Mouse (Mus musculus) midbrain, embryonic 16.5 days (tissue): Measurements from ENCODE around the gene Ephb1. TPM values are rescaled to one million over a fixed set of nuclear protein-coding genes. Genes with fewer than 3 reads are reported as not detected.

Experiments used
- ATAC-seq: fragments of 200-750 bp; cut with Nextera tagmentation; 2 replicates; pipeline ENCODE4 v1.8.0; 2017; ENCODE audit warnings: moderate TSS enrichment
- H3K27ac ChIP-seq: fragments of 300-500 bp; sonication (generic); 2 replicates; pipeline ENCODE4 v1.5.1; 2014; ENCODE audit warnings: mild to moderate bottlenecking, low read length, mixed read lengths
- H3K27me3 ChIP-seq: fragments of 300-500 bp; sonication (generic); 2 replicates; pipeline ENCODE4 v1.6.1; 2014; ENCODE audit warnings: low read depth, low read length, mixed read lengths; ENCODE audit not compliant: control insufficient read depth, insufficient read depth
- H3K36me3 ChIP-seq: fragments of 300-500 bp; sonication (generic); 2 replicates; pipeline ENCODE4 v1.6.1; 2014; ENCODE audit warnings: mild to moderate bottlenecking, low read length, moderate library complexity, mixed read lengths; ENCODE audit not compliant: control insufficient read depth, insufficient read depth
- H3K4me1 ChIP-seq: fragments of 300-500 bp; sonication (generic); 2 replicates; pipeline ENCODE4 v1.6.1; 2014; ENCODE audit warnings: mild to moderate bottlenecking, low read length, mixed read lengths; ENCODE audit not compliant: control insufficient read depth, insufficient read depth
- H3K4me2 ChIP-seq: fragments of 300-500 bp; sonication (generic); 2 replicates; pipeline ENCODE4 v1.6.1; 2014; ENCODE audit warnings: mild to moderate bottlenecking, low read length, mixed read lengths
- H3K4me3 ChIP-seq: fragments of 300-500 bp; sonication (generic); 2 replicates; pipeline ENCODE4 v1.5.1; 2014; ENCODE audit warnings: low read depth, mild to moderate bottlenecking, low read length, moderate library complexity, mixed read lengths
- H3K9ac ChIP-seq: fragments of 300-500 bp; sonication (generic); 2 replicates; pipeline ENCODE4 v1.6.1; 2014; ENCODE audit warnings: low read depth, low read length, mixed read lengths
- H3K9me3 ChIP-seq: fragments of 300-500 bp; sonication (generic); replicated peaks from 2 replicates; pipeline ENCODE4 v1.6.1; 2014; ENCODE audit warnings: mild to moderate bottlenecking, low read length, mixed read lengths; ENCODE audit not compliant: control insufficient read depth, poor library complexity, severe bottlenecking
- WGBS: fragments of 180-500 bp; shearing (Covaris S2); extraction: QIAGEN DNeasy Blood & Tissue Kit; methylation state at CpG from one replicate; pipeline ENCODE4 v1.1.7; 2014; 5-methylcytosine and 5-hydroxymethylcytosine counted together
- polyA plus RNA-seq: library from polyadenylated mRNA; unstranded; fragments of >200 nt; fragmentation: Nextera tagmentation; extraction: Ambion mirVana; gene quantifications from 2 replicates; pipeline ENCODE4 v1.2.1, GENCODE M21; 2015

The Ephb1 gene
- polyA plus RNA-seq, result 68.5 and 80.1 TPM in 2 replicates

DNA sequence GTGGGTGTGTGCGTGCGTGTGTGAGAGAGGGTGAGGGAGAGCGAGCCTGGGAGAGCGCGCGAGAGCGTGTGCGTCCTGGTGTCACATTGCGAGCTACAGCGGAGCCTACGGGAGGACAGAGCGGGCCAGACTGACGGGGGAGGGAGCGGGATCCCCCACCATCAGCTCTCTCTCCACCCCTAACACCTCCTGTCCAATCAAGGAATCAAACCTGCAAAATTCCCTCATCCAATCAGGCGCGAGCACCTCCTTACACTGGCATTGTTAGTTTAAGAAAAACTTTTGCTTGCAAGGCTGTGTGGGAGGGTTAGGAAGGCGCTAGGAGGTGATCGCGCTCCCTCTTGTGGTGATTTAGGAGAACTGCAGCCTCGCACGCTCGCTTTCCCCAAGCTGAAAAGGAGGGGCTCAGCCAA, at the start of gene Ephb1:
Gene Ephb1 (minus strand): TSS at position 133 of the 413 bp plus-strand sequence.
- Histone ChIP-seq H3K4me1 (peaks cover 11% of the 10 kb centered on the region), H3K9me3 (no peaks in the 10 kb centered on the region), H3K9ac (peak within 1 kb of the TSS; percentile 89), H3K36me3 (no peaks in the 10 kb centered on the region), H3K4me3 (peak within 1 kb of the TSS; percentile 82), H3K4me2 (peak within 1 kb of the TSS; percentile 85), H3K27ac (peak within 1 kb of the TSS; percentile 91), H3K27me3 (no peaks in the 10 kb centered on the region)
- peak; percentile 96 for ATAC-seq
- under 1% methylated on average over 22 of the region's 22 CpGs for WGBS

DNA sequence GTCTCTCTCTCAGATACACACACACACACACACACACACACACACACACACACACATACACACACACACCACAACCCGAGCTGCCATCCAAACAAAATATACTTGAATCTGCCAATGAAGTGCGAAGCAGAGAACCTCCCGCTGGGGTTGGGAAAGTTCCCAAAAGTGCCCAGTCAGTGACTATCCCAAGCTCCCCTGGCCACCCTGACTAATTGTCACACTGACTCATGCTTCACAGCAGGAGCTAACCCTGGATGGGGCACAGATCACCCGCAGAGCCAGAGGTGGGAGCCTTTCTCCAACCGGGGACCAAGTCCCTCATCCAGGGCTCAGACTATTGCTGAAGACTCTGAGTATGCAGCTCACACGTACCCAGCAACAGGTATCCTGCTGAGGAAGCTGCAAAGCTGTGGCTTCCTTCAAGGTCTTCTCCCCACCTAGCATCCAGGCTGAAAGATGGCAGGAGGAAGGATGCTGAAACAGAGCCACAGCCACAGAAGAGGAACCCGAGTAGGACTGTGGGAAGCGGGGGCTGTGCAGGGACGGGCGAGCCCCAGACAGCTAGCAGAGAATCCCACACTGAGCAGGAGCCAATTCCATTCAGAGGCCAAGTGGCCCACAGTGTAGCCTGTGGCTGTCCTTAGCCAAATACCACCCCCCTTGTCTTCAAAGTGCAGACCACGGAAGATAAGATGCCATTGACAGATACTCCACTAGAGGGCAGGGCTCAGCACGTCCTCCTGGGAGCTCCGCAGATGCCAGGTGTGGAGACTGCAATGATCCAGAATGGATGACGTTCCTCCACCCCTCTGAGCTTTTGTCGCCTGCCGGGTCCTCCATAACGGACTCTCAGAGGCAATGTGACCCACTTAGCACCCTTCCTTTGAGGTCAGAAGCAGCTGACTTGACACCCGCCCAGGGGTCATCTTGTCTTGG, 48.9 kb upstream of the Ephb1 start:
- 26% methylated on average over 18 of the region's 18 CpGs for WGBS
- Histone ChIP-seq H3K4me2 (peak overlapping the region; percentile 23), H3K27ac (no peak overlapping the region)

DNA sequence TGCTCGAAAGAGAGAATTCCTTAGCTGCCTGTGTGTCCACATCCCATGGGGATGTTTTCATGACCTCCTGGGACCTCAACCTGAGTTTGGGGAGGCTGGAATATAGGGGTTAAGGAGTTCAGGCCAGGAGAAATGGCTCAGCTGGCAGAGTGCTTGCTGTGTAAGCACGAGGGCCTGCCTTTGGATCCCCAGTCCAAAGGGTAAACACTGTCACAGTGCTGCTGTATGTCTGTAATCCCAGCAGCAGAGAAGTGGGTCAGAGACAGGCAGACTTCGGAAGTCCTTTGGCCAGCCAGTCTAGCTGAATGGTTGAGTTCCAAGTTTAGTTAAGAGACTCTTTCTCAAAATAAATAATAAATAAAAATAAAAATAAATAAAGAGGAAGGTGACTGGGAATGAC, 48.2 kb upstream of the Ephb1 start:
- no peak for ATAC-seq
- peaks cover 3% of the 10 kb centered on the region; the same call in 1 of the 2 replicates for H3K9me3 ChIP-seq
- H3K36me3 ChIP-seq, result no peaks in the 10 kb centered on the region
- no peaks in the 10 kb centered on the region for H3K4me1 ChIP-seq
- H3K27ac ChIP-seq, result no peak overlapping the region
- H3K4me2 ChIP-seq, result no peak overlapping the region
- no peak overlapping the region for H3K9ac ChIP-seq
- no peaks in the 10 kb centered on the region for H3K27me3 ChIP-seq
- WGBS, result 66% methylated on average over 3 of the region's 3 CpGs
- H3K4me3 ChIP-seq, result no peak overlapping the region

More for the DNA sequence above, 48.9 kb upstream of the Ephb1 start:
- Histone ChIP-seq H3K9ac (no peak overlapping the region), H3K4me3 (no peak overlapping the region), H3K27me3 (no peaks in the 10 kb centered on the region), H3K36me3 (no peaks in the 10 kb centered on the region), H3K9me3 (no peaks in the 10 kb centered on the region), H3K4me1 (no peaks in the 10 kb centered on the region)
- ATAC-seq, result 0 out of 2 replicates have a peak, but pooled peaks have one; percentile 60

DNA sequence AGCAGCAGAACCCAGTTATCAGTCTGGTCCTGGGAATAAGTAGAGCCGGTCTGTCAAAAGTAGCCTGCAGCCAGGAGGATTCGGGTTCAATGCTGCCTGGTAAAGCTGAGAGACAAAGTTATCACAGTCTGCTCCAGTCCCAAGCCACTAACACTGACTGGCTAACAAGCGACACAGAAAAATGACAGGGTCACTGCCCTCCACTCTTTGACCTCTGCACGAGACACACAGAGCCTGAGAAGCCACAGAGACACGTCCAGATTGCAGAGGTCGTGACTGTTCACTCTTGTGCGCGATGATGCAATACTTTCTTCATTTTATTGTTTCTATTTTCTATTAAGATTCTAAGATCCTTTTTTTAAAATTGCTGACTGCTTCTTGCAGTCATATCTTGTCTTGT, 33.8 kb upstream of the Ephb1 start:
- Histone ChIP-seq H3K4me1 (no peaks in the 10 kb centered on the region), H3K4me3 (no peak overlapping the region), H3K27me3 (no peaks in the 10 kb centered on the region), H3K9ac (no peak overlapping the region), H3K27ac (no peak overlapping the region), H3K4me2 (no peak overlapping the region), H3K36me3 (no peaks in the 10 kb centered on the region), H3K9me3 (no peaks in the 10 kb centered on the region; the same call in 1 of the 2 replicates)
- ATAC-seq, result no peak
- WGBS, result 72% methylated on average over 8 of the region's 8 CpGs

DNA sequence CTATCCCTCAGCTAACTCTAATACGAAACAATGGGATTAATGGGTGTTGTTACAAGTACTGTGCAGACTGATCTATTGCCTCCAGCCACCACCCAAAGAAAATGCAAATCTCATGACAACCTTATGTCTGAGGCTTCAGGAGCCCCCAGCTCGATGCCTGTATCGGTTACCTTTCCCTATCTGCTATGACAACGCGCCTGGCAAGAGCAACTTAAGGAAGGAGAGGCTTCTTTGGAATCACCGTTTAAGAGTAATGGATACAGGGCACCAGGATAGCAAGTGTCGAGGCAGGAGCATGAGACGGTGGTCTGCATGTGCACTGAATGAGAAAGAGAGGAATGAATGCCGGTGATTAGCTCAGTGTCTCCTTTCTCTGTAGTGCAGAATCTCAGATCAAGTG, 32.3 kb upstream of the Ephb1 start:
- Histone ChIP-seq H3K27ac (no peak overlapping the region), H3K4me2 (no peak overlapping the region), H3K27me3 (no peaks in the 10 kb centered on the region), H3K9ac (no peak overlapping the region), H3K4me3 (no peak overlapping the region), H3K36me3 (no peaks in the 10 kb centered on the region), H3K4me1 (no peaks in the 10 kb centered on the region), H3K9me3 (no peaks in the 10 kb centered on the region; the same call in 1 of the 2 replicates)
- WGBS, result 93% methylated on average over 9 of the region's 9 CpGs
- ATAC-seq, result no peak

DNA sequence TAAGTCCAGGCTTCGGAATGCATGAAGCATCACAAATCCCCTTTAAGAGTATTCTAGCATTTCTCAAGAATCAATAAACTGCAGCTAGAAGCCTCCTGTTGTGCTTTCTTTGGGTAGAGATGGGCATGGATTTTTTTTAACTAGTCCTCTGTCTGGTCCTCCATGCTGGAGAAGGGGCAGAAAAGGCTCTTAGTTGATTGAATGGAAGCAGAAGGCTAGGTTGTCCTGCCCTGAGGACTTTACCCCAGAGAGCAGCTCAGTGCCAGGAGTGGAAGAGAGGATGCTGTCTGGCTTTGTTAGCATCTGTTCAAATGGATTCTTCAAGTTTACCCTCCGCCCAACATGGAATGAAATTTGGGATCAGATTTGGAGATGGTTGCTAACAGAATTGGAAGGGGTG, 25.7 kb upstream of the Ephb1 start:
- H3K9me3 ChIP-seq, result no peaks in the 10 kb centered on the region
- no peaks in the 10 kb centered on the region for H3K27me3 ChIP-seq
- no peak overlapping the region for H3K27ac ChIP-seq
- H3K4me3 ChIP-seq, result no peak overlapping the region
- no peak overlapping the region for H3K4me2 ChIP-seq
- WGBS, result 76% methylated on average over 2 of the region's 2 CpGs
- no peak overlapping the region for H3K9ac ChIP-seq
- no peak for ATAC-seq
- no peaks in the 10 kb centered on the region for H3K4me1 ChIP-seq
- H3K36me3 ChIP-seq, result no peaks in the 10 kb centered on the region

DNA sequence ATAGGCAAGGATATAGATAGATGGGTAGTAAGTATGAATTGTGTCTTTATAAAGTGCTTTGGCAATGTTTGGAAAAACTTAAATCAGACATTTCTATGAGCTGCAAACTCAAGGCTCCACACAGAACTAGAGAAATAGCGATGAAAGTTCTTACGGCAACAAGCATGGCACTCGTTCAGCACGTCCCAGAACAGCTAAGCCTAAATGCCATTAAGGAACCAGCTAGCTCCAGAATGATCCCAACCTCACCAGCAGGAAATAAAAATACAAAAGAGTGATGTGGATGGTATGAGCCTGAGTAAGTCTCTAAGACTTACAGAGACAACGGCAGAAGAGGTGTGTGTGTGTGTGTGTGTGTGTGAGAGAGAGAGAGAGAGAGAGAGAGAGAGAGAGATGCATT, 20.2 kb upstream of the Ephb1 start:
- Histone ChIP-seq H3K9me3 (no peaks in the 10 kb centered on the region), H3K27me3 (no peaks in the 10 kb centered on the region), H3K36me3 (no peaks in the 10 kb centered on the region), H3K4me1 (no peaks in the 10 kb centered on the region), H3K27ac (no peak overlapping the region), H3K4me3 (no peak overlapping the region), H3K4me2 (no peak overlapping the region), H3K9ac (no peak overlapping the region)
- WGBS, result 94% methylated on average over 5 of the region's 5 CpGs
- ATAC-seq, result no peak

DNA sequence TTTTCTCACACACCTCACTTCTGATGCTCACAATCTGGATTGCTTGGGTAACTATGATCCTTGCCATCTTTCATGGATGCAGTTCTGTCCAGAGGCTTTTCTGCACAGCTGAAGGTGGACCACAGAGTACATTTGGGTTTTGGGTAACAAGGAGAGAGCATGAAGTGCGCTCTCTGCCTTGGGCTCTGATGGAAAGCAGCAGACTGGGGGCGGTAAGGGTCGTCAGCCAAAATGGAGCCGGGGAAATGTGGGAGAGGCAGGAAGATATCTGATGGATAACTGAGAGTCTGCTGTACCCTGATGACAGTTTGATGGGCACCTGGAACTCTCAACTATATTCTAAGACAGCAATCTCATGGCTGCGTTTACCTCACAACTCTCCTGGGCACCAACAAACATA, 19.4 kb upstream of the Ephb1 start:
- Histone ChIP-seq H3K9ac (no peak overlapping the region), H3K9me3 (no peaks in the 10 kb centered on the region), H3K27ac (no peak overlapping the region), H3K4me1 (no peaks in the 10 kb centered on the region), H3K36me3 (no peaks in the 10 kb centered on the region), H3K4me3 (no peak overlapping the region), H3K4me2 (no peak overlapping the region), H3K27me3 (no peaks in the 10 kb centered on the region)
- WGBS, result 87% methylated on average over 5 of the region's 5 CpGs
- no peak for ATAC-seq

DNA sequence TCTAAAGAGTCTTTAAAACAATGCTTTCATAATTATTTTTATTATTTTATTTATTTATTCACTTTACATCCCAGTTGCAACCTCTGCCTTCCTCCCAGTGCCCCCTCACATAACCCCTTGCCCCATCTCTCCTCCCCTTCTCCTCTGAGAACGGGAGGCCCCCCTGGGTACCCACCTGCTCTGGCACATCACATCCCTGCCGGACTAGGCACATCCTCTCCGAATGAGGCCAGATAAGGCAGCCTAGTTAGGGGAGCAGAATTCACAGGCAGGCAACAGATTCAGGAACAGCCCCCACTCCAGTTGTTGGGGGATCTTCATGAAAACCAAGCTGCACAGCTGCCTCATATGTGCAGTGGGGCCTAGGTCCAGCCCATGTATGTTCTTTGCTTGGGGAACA, 17.4 kb upstream of the Ephb1 start:
- 82% methylated on average over 3 of the region's 3 CpGs for WGBS
- no peaks in the 10 kb centered on the region for H3K4me1 ChIP-seq
- H3K4me3 ChIP-seq, result no peak overlapping the region
- no peak for ATAC-seq
- H3K4me2 ChIP-seq, result no peak overlapping the region
- no peaks in the 10 kb centered on the region for H3K36me3 ChIP-seq
- no peaks in the 10 kb centered on the region for H3K27me3 ChIP-seq
- H3K9me3 ChIP-seq, result no peaks in the 10 kb centered on the region
- no peak overlapping the region for H3K27ac ChIP-seq
- no peak overlapping the region for H3K9ac ChIP-seq
